Comparison of ENCODE assay signal across 12 mouse cellular contexts in the genomic region with DNA sequence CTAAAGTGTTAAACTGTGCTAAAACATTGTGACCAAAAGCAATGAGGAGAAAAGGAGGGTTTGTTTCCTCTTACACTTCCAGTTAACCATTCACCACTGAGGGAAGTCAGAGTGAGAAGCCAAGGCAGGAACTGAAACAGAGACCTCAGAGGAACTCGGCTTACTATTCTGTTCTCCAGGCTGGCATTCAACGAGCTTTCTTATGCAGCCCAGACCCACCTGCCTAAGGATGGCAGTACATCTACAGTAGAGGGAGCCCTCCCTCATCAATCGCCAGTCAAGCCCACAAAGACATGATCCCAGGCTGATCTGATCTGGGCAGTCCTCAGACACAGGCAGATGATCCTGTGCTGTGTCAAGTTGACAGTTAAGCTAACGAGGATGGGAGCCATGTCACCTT.
DNase-seq lines count a peak whose midpoint lies in the region; ATAC-seq and TF ChIP-seq lines count a peak whose summit lies in the region.
"Had no signal": no experiment of that assay in that cellular context is flagged by ENCODE, and none has a peak within 500 bp of the region (broad histone marks: within the 10 kb centered on the region; RNA-seq: fewer than 3 reads in every experiment).

No protein-coding gene starts in this region.

- 0 out of 2 replicates have a peak overlapping the region, but pooled peaks have one; percentile 63 for H3K27ac ChIP-seq in kidney, embryonic 15.5 days
- H3K27ac ChIP-seq in liver, postnatal 0 days (ENCODE audit: low read depth): peak overlapping the region; percentile 71
- H3K27ac ChIP-seq: neural tube, embryonic 12.5 days had no signal

- WGBS in kidney, embryonic 15.5 days: 44% methylated on average over 4 of the region's 4 CpGs
- WGBS in liver, postnatal 0 days (ENCODE audit: insufficient replicate concordance): 46% methylated on average over 4 of the region's 4 CpGs

- H3K9ac ChIP-seq in kidney, embryonic 15.5 days: no peak overlapping the region
- H3K9ac ChIP-seq in liver, postnatal 0 days (replicated peaks): no peak overlapping the region
- H3K9ac ChIP-seq: neural tube, embryonic 12.5 days had no signal

- TF ChIP-seq CTCF in E14TG2a.4 (conservative IDR thresholded peaks at IDR 0.05; ENCODE audit: low read length): peak; percentile 15; the same call in 1 of the 2 replicates
- peak; percentile 33; the same call in 1 of the 2 replicates for TF ChIP-seq CTCF in liver, postnatal 0 days (IDR thresholded peaks at IDR 0.05; ENCODE audit: low read depth)

- no peaks in the 10 kb centered on the region for H3K9me3 ChIP-seq in kidney, embryonic 15.5 days (replicated peaks)
- H3K9me3 ChIP-seq in E14TG2a.4 (ENCODE audit: low read length): no peaks in the 10 kb centered on the region
- no peaks in the 10 kb centered on the region for H3K9me3 ChIP-seq in liver, postnatal 0 days (ENCODE audit: low read length)
- H3K9me3 ChIP-seq: G1E; neural tube, embryonic 12.5 days had no signal

- no peak overlapping the region for H3K4me2 ChIP-seq in kidney, embryonic 15.5 days
- no peak overlapping the region for H3K4me2 ChIP-seq in liver, postnatal 0 days (ENCODE audit: low read depth, low read length)
- H3K4me2 ChIP-seq: neural tube, embryonic 12.5 days had no signal

- H3K4me3 ChIP-seq in kidney, embryonic 15.5 days (replicated peaks): no peak overlapping the region
- no peak overlapping the region; the same call in 1 of the 2 replicates for H3K4me3 ChIP-seq in E14TG2a.4 (replicated peaks; ENCODE audit: low read length)
- no peak overlapping the region for H3K4me3 ChIP-seq in liver, postnatal 0 days (ENCODE audit: low read depth, low read length)
- H3K4me3 ChIP-seq: neural tube, embryonic 12.5 days had no signal

- TF ChIP-seq EP300 in liver, postnatal 0 days (IDR thresholded peaks at IDR 0.05; ENCODE audit: low read depth): no peak

- peaks cover 82% of the 10 kb centered on the region for H3K4me1 ChIP-seq in kidney, embryonic 15.5 days
- H3K4me1 ChIP-seq in E14TG2a.4 (replicated peaks; ENCODE audit: low read depth, low read length): peaks cover 73% of the 10 kb centered on the region
- peaks cover 47% of the 10 kb centered on the region for H3K4me1 ChIP-seq in liver, postnatal 0 days (ENCODE audit: insufficient read depth)
- H3K4me1 ChIP-seq: neural tube, embryonic 12.5 days had no signal

- no peak for ATAC-seq in kidney, embryonic 15.5 days (replicated peaks; ENCODE audit: low FRiP score)
- no peak for ATAC-seq in liver, postnatal 0 days

- peaks cover 63% of the 10 kb centered on the region for H3K36me3 ChIP-seq in kidney, embryonic 15.5 days
- H3K36me3 ChIP-seq in E14TG2a.4 (ENCODE audit: insufficient read depth, low read length): peaks cover 13% of the 10 kb centered on the region
- H3K36me3 ChIP-seq in liver, postnatal 0 days (replicated peaks; ENCODE audit: insufficient read depth, low read length): peaks cover 78% of the 10 kb centered on the region

- no peak for DNase-seq in kidney, adult 9 months
- peak; percentile 46 for DNase-seq in ZHBTc4 (ENCODE audit: low read depth, low spot score)
- DNase-seq in liver, postnatal 0 days: no peak
- no peak for DNase-seq in right cerebral cortex, postnatal 4 days
- no peak for DNase-seq in layer of hippocampus, postnatal 36 days
- DNase-seq: cerebellum, adult 18-20 months; gastrocnemius, postnatal 10 days; right cerebral cortex, postnatal 25 days had no signal

- H3K27me3 ChIP-seq in kidney, embryonic 15.5 days: no peaks in the 10 kb centered on the region
- no peaks in the 10 kb centered on the region for H3K27me3 ChIP-seq in E14TG2a.4 (ENCODE audit: insufficient read depth, low read length)
- no peaks in the 10 kb centered on the region for H3K27me3 ChIP-seq in liver, postnatal 0 days (ENCODE audit: insufficient read depth, low read length)
- H3K27me3 ChIP-seq: neural tube, embryonic 12.5 days had no signal
